Mouse (Mus musculus) right cerebral cortex, postnatal 25 days (tissue): ENCODE measurements around the gene Galntl5.
"Not testable (repeated sequence)": the region's sequence is repeated elsewhere in the genome, so short reads cannot be mapped to it uniquely, and the experiment has no call there.

Source experiments
- DNase-seq: peaks from one replicate; pipeline ENCODE4 v3.0.0; 2022

Galntl5 gene

DNA sequence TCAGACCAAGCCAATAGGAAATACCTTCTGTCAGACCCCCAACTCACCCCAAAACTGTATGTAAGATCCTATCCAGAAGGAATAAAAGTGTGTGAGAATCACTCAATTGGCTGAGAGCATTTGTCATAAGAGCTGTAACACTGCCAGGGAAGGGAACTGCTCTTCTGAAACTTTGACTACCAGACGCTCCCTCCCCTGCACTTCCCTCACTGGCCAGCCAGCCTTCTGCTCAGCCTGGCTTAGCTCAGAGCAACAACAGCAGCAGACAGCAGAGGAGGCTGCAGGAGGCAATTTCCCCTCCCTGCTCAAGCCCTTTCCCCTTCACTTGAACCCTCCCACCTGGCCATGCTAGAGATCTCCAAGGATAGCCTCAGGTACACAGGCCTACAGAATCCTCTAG lies 30.6 kb downstream of the Galntl5 start:
- DNase-seq, result no peak

DNA sequence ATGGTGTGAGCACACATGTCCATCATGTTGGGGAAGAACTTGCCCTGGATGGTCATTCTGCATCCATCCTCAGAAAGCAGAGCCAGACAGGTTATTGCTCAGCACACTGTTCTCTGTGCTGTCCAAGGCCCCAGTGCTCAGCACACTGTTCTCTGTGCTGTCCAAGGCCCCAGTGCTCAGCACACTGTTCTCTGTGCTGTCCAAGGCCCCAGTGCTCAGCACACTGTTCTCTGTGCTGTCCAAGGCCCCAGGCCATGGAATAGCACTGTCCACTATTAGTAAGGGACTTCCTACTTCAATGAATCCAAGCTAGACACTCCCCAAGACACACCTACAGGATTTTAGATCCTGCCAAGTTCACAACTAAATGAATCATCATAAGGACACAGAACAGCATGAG lies 32.0 kb downstream of the Galntl5 start:
- not testable (repeated sequence) for DNase-seq

DNA sequence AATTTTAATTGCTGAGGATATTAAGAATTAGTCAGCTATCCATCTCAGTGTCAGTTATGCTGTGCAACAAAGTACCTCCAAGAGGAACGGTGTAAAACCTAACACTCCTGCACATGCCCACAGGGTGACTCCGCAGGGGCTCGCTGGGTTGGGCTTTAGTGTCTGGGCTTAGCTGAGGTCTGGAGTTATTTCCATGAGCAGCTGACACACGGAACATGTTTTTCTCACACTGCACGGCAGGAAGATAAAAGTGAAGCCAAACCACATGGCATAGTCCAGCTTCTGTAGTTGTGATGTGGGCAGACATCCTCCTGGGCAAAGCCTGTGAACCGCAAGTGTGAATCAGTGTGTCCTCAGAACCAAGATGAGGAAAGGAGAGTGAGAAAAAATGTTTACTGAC lies 33.7 kb downstream of the Galntl5 start:
- DNase-seq, result no peak

DNA sequence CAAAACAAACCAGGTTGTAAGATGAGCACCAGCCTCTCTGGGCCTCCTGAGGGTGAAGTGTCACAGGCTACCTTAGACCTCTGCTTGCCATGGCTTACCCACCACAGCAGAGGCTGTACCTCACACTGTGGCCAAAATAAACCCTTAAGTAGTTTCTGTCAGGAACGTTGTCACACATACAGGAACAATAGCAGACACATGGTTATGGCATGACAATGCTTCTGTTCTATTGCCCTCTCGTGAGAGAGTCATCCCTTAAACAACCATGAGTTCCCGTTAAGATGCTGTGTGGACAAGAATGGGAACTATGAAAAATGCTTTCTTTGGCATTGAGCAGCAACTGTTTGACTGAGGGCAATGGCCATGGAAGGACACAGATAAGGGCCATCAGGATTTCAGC lies 40.3 kb downstream of the Galntl5 start, which contains the start of gene Galnt11:
TSS of gene Galnt11 (plus strand) at position 301 of the 400 bp plus-strand sequence.
- DNase-seq, result no peak

DNA sequence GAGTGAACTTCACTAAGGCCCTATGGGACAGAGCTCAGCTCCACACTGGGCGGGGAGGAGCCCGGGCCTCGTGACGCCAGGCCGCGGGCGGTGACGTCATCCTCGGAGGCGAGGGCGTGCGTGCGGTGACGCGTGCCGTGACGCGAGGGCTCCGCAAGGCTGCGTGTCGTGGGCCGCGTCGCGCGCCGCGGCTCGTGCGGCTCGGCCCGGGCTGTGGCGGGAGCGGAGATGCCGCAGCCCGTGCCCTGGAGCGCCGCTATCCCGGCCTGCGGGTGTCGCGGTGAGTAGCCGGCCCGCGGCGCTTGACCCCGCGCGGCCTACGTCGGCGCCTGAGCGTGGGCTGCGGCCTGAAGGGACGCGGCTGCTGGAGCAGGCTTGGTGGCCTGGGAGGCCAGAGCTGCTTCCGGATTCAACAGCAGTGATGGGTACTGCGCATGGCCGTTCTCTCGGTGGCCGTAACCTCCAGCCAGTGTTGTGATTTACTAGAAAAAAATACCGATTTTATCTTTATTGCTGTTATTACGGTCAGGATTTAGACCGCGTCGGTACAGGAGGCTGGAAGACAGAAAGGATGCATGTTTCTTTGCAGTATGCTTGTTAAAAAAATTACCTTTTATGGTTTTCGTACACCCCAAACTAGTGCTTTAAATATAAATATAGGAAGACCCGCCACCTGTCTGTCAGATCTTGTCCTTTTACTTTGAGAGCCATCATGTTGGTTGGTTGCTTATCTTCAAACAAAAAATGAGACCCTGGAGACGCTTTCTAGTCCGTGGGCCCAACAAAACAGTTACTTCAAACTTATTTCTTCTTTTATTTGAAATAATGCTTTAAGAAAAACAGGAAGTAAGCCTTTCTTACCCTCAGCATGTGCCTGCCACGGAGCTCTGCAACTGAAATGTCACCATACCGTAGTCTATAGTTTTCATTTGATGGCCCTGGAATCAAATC lies 41.8 kb downstream of the Galntl5 start, which contains the start of gene E130116L18Rik:
TSS of gene E130116L18Rik (minus strand) at position 402 of the 951 bp plus-strand sequence.
- peak; percentile 94 for DNase-seq

DNA sequence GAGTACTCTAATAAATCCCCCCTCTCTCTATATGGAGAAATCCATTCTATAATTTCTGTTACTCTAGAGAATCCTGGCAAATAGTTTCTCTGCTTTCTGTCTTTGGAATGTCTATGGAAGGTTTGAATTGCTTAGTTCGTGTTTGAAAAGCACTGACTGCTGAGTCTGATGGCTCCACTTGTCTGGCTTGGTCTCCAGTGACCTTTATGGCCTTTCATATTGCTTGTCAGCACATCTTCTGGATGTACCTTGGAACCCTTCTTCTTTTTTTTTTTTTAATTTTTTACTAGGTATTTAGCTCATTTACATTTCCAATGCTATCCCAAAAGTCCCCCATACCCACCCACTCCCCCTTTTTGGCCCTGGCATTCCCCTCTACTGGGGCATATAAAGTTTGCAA lies 43.1 kb downstream of the Galntl5 start:
- DNase-seq, result not testable (repeated sequence)

DNA sequence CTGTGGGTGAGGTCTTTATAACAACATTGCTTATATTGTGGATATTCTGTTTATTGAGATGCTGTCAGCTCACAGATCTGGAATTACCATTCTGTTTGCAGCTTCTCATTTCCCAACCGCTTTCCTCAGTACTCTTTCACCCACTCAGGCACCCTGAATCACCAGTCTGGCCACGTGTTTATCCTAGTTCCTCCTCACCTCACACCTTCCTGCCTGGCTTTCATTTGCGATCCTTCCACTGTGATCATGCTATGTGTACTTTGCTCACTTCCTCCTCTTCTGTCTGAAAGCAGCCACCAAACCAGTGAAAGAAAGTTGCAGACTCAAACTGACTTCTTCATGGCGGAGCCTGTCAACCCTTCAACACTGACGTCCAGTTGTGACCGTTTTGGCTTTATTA lies 61.8 kb downstream of the Galntl5 start:
- no peak for DNase-seq

DNA sequence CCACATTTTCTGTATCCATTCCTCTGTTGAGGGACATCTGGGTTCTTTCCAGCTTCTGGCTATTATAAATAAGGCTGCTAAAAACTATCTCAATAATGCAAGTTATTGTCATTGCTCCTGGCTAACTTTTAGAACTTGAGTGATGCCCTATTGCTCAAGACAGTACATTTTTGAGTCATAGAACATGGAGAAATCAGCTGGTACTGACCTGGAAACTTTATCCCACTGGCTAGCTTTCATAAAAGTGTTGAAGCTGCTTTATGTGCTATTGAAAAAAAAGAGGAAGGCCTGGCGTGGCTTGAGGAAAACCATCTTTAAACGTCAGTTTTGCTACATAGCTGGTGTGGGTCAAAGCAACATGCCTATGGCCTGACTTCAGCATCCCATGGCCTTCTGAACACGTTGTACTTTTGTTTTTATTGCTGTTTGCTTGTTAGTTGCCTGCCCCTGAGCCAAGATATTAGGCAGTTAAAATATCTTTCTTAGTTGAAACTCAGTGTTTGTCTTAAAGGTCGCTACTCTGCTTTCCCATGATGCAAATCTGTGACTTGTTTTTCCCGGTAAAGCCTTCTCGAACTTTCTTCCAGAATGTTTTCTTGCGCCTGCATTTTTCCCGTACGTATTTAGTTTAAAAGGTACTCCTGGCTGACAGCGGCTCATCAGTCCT lies 64.7 kb downstream of the Galntl5 start:
- DNase-seq, result no peak

DNA sequence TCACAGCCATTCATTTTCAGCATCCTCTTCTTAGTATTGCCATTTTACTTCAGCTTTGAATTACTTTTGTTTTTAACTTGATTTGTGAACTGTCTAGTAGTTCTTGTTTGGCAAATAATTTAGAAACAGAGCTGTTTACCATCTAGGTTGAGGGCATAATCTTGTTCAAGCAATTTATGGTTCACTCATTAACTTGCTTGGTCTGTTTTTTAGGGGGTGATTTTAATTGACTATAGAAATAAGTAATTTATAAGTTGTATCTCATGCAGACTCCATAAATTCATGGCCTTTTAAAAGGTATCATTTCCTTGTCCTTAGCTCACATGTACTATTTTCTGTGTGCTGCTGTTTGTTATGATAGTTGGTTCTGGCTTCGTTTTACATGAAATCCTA lies 65.2 kb downstream of the Galntl5 start:
- DNase-seq, result no peak

DNA sequence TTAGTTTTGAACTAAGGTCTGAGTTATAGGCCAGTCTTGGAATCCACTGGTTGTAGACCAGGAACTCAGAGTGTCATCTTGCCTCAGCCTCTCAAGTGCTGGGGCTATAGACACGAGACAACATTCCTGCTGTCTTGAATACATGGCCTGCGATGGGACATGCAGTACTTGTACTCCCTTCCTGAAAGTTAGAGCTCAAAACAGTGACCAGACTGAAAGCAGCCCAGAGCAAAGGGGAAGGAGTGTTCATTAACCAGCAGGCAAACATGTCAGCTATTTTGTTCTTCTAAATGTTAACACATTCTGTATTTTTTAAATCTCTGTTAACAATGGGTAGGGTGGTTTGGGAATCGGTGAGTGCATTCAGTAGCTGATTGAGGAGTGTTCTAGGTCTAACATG lies 65.8 kb downstream of the Galntl5 start:
- DNase-seq, result no peak

DNA sequence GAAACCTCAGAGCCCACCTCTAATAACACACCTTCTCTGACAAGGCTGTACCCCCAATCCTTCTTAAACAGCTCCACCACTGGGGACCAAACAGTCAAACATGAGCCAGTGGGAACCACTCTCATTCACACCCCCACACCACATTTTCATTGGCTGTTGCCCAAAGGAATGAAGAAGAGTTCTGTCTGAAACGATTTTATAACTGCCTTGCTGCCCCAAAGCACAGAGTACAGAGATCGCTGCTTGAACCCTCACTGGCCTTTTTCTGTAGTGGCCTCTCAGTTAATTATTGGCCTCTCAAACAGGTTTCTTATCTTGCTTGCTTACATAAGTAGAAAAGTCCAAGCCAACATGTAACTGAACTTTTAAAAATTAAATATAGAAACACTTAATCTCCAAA lies 71.2 kb downstream of the Galntl5 start:
- DNase-seq, result no peak

DNA sequence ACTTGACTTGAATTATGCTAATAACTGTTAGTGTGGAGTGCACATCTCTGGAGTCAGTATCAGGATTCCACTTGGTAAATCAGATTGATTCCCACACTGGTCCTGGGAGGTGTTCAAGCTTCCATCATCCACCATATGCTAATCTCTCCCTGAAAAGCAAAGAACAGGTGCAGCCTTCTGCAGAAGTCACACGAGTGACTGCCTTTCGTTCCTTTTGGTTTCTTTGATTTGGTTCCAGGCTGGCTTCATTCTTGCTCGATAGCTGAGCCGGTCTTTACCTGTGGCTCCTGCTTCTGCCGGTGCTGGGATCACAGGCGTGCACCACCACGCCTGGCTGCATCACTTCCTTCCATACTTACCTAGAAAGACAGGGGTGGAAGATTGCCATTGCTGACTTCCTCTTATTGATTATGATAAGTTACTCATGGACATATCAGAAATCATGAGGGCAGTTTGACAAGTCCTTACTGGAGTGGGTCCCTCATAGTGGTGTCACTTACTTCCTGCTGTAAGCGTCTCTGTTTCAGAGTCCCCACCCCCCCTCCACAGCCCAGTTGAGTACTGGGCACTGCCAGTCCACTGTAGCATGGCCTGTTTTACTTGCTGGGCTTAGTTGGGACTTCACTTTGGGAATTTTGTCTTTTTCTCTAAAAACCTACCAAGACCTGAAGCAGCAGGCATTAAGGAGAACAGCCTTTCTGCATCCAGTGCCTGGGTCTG lies 71.7 kb downstream of the Galntl5 start:
- DNase-seq, result no peak

DNA sequence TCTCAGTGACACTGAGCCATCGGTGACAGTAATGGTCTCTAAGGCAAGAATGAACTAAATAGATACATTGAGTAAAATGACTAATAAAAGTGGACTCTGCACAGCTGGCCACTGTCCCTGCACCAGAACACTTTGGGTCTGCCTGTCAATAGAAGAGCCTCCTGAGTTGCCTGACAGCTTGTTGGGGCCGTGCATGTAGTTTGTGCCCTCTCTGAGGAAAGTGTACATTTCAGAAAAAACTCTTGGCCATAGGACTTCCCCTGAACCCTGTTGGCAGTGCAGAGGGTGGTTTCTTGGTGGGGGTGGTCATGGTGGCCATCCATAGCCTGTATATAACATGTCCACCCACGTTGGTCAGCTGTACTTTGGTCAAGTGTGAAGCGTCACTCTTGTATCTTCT lies 73.2 kb downstream of the Galntl5 start:
- DNase-seq, result no peak

DNA sequence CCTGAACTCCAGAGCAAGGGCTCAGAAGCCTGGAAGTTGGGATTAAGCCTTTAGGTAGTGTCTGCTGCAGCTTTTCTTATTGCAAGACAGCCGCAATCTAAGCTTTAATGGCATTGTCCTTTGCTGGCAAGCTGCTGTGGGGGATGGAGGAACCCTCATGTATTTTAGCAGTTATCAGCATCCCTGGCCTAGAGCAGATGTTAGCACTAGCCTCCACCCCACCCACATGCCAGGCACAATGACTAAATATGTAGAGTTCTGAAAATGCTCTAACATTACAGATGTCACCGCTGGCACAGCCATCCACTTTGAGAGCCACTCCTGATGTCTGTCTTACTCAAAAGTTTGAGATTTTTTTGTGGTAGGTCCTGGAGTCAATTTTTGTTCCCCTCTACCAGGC lies 75.4 kb downstream of the Galntl5 start:
- DNase-seq, result peak; percentile 30

DNA sequence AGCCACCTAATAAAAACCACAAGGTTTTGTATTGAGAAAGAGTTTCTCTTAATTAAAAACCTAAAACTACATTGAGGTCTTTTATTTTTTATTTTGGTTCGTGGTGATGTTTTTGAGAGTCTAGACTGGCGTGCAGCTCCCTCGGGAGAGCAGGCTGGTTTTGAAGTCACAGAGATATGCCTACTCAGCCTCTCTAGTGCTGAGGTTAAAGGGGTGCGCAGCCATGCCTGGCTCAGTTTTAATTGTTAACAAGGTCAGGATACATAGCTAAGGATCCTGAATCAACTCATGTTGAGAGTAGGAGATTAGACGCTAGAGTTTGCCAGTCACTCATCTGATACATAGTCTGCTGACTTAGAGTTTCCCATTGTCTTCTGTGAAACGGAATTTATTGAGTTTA lies 80.2 kb downstream of the Galntl5 start:
- no peak for DNase-seq

DNA sequence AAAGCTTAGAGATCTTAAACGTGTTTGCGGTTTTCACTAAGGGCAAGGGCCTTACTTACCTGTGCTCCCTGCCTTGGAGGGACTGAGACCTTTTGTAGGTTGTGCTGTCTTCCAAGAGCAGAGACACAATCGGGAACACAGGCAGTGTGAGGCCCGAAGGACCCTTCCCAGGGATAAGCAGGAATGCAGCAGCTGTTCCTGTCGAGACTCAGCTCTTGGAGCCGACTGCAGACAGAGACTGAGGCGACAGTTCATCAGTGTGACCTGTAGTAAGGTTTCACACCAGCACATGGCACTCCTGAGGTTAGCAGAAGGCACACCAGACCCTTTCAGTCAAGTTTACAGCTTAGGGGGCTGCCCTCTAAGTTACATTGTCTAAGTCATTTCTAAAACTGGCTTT lies 81.0 kb downstream of the Galntl5 start:
- DNase-seq, result no peak

DNA sequence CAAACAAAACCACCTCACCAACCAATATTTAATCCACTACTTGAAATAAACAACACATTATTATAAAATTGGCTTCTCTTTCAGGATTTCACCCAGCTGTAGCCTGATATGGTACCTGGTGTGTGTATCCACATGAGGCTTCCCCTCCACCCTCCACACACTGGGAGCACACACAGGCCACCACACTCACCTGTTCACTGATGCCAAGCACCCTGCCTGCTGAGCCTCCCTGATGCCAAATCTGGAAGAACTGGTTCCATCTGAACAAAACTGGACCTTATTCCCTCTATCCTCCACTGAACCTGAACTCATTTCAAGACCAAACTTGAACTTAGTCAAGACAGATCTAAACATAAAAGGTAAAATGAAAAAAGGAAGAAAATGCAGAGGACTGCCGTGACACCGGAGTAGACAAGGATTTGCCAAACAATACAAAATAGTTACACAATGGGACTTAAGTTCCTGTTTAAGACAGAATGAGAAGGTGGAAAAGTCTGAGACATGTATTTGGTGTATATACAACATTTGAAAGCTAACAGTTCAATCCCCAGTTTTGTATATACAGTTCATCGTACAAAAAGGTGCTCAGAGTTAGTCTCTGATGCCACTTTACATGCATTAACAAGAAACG lies 87.1 kb downstream of the Galntl5 start:
- no peak for DNase-seq
